Mouse (Mus musculus): ENCODE measurements at regions not wholly inside any gene's neighbourhood (a gene's known extent, or its start where the extent isn't known, plus 50 kb on each side); places are given as distances from the start of the nearest gene placed in this dataset.
A peak's percentile ranks its signal among the peaks of the same experiment; 100 is the strongest.

DNA sequence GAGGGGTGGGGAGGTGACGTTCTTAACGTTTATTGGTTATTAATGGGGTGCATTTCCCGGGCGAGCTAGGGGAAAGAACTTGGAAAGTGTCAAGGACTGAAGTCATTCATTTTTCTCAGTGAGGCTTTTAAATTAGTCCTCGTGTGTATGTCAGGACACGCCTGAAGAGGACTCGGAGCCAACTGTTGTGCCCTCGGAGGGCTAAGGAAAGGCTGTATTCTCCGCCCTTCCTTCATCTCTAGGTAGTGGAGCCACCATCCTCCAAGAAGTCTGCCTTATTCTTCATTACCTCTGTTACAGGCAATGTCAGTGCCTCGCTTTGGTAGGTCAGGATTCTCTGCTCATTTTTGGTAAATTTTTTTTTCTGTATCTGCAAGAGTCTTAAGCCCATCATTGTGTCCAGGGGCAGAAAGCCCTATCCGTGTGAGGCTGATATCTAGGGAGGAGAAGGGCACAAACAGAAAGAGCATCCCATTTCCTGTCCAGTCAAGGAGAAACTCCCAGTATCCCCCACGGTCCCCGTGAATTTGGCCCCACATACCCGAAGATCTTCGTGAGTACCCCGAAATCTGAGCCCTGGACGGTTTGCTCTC lies 84.2 kb upstream of the Calm2 start:
- no peak for DNase-seq (ENCODE audit: low spot score in 2 of 2)

DNA sequence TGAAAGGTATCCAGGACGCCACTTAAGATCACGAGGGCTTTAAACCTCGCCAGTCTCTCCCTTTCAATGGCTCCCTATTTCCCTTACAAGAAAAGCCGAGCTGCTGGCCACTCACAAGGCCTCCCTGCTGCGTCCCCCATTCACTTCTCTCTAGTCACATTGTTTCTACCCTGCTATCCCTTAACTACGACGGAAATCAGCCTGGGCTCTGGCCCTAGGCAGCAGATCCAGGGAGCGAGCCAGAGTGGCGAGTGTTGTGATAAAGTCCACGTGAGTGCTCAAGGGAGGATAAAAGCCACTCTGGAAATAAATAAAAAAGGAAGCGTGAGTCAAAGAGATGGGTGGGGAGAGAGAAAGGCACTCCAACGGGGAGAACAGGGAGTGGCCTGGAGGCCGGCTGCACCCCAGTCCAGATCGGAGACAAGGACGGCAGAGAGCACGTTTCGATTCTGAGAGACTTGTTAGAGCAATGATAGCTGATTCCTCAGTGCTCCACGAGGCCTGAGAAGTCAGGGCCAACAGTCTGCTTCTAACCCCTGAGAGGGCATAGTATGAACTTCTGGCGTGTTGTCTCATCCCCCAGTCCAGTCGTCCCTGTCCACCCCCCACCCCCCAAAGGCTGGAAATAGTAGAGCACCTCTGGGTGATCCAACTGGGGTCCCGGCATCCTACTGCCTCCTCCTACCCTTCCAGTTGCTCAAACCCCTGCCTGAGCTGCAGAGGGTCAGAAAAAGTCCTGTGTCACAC lies 84.8 kb upstream of the Calm2 start:
- no peak for DNase-seq (ENCODE audit: low spot score in 2 of 2)

GRCm38 (mm10) chr17:87532158-87532545 lies 85.4 kb upstream of the Calm2 start:
- DNase-seq (ENCODE audit: low spot score in 2 of 2) = no peak

DNA sequence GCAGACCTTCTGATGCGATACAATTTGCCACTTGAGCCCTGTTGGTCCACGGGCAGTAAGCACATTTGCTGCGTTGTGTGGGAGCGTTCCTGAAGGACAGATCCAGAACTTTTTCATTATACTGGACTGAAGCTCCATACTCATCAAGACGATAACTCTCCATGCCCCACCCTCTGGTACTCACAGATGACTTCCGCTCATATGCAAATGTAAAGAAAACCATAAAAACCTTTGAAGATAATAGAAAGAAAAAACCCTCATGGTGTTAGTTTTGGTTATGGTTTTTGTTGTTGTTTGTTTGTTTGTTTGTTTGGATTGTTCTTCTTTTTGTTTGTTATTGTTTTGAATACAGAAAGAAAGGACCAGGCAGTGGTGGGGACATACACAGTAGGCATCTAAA lies 86.0 kb upstream of the Calm2 start:
- DNase-seq (ENCODE audit: low spot score in 2 of 2) = no peak

- no peak for DNase-seq (ENCODE audit: low spot score in 2 of 2)
Observed at GRCm38 (mm10) chr17:87549568-87549967, 86.2 kb upstream of the Epcam start.

DNA sequence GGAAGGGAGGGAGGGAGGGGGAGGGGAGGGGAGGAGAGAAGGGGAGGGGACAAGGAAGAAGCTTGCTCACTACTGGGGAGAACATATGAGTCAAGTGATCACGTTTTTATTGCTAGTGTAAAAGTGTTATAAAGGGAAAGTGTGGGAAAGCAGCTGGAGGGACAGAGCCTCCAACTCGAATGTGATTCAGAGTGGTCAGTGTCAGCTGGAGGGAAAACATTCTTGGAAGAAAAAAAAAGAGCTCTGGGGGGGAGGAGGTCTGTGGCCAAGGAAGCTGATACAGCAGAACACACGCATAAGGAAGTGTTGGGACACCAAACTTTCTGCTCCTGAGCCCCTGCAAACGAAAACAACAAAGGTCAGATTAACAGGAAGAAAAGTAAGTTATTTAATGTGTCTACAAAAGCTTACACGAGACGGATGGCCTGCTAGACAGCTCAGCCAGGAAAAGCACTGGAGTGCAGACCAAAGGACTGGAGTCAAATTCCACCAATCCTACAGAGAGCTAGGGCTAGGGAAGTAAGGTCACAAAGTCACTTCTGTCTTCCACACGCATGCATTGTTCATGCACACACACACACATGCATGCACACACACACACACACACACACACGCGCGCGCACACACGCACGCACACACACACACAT lies 85.1 kb upstream of the Epcam start:
- DNase-seq (ENCODE audit: low spot score in 2 of 2) = no peak

DNA sequence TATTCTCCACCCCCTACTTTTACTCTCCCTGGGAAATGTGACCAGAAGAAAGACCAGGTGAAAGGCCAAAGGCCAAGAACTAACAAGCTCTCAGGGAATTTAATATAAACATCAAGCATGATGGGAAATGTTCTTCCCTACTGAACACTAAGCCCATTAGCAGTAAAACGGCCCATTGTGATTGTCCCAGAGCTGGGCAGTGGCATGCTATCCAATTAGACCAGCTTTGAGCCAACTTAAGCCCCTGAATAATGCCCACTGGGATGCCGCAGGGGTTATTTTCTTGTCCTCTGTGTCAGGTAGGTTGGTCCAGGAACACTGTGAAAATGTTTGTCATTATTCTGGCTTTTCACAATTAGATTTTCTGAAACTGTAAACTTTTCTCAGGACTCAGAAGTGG lies 81.2 kb upstream of the Epcam start:
- DNase-seq (ENCODE audit: low spot score in 2 of 2) = no peak

DNA sequence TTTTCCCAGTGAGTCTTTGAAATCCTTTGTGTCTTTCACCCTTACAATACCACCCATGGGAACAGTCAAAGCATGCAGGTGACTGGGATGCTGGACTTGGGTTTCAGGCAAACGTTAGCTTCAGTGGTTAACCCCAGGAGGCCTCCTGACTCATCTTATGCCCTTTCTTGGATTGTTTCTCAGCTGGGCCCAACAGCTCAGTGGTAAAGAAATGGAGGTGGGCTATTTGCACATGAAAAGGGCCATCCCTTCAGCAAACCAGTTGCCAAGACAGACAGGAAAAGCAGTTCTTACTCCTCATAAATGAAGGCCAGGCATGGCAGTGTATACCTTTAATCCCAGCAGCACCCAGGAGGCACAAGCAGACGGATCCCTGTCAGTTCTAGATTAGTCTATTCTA lies 77.4 kb upstream of the Epcam start:
- DNase-seq (ENCODE audit: low spot score in 2 of 2) = no peak

DNA sequence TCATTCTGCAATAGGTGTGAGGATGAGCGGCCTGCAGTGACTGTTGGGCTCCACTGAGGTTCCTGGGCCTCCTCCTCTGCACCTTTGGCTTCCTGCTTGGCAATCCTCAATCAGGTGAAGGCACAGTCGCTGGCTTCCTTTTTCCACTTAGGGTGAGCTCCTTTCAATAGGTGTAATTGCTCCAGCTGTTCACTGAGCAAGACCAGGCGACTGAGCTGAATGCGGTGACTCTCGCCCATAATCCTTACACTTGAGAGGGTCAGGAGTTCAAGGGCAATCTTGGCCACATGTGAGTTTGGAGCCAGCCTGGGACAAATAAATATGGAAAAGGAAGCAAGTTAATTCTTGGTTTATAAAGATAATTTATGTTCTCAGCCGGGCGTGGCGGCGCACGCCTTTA lies 76.1 kb upstream of the Epcam start:
- no peak for DNase-seq (ENCODE audit: low spot score in 2 of 2)

GRCm38 (mm10) chr17:87560923-87561322 lies 74.9 kb upstream of the Epcam start:
- no peak for DNase-seq (ENCODE audit: low spot score in 2 of 2)

DNA sequence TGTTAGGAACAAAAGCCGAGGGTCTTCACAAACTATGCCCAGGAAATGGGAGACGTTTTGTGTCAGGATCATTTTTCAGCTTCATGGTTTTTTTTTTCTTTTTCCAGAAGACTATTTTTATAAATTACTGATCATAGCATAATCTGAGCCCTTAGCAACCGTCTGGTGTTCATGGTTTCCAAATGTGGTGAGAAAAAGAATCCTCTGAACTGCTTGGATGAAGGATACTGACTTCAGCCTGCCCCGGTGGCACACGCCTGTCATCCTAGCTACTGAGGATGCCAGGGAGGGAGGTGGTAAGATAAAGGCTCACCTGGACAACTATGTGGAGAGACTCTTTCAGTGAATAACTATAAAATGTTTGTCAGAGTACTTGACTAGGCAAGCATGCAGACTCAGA lies 72.4 kb upstream of the Epcam start:
- DNase-seq (ENCODE audit: low spot score in 2 of 2) = peak in 1 of 2 experiments; percentile 51

- DNase-seq (ENCODE audit: low spot score in 2 of 2) = no peak
Observed at GRCm38 (mm10) chr17:87565631-87566030, 70.1 kb upstream of the Epcam start.

GRCm38 (mm10) chr17:87566296-87566695 lies 69.5 kb upstream of the Epcam start:
- no peak for DNase-seq (ENCODE audit: low spot score in 2 of 2)

- no peak for DNase-seq (ENCODE audit: low spot score in 2 of 2)
Observed at GRCm38 (mm10) chr17:87566996-87567395, 68.8 kb upstream of the Epcam start.

GRCm38 (mm10) chr17:87567475-87567874 lies 68.3 kb upstream of the Epcam start:
- no peak for DNase-seq (ENCODE audit: low spot score in 2 of 2)

GRCm38 (mm10) chr17:87569981-87570380 lies 65.8 kb upstream of the Epcam start:
- DNase-seq (ENCODE audit: low spot score in 2 of 2) = no peak

DNA sequence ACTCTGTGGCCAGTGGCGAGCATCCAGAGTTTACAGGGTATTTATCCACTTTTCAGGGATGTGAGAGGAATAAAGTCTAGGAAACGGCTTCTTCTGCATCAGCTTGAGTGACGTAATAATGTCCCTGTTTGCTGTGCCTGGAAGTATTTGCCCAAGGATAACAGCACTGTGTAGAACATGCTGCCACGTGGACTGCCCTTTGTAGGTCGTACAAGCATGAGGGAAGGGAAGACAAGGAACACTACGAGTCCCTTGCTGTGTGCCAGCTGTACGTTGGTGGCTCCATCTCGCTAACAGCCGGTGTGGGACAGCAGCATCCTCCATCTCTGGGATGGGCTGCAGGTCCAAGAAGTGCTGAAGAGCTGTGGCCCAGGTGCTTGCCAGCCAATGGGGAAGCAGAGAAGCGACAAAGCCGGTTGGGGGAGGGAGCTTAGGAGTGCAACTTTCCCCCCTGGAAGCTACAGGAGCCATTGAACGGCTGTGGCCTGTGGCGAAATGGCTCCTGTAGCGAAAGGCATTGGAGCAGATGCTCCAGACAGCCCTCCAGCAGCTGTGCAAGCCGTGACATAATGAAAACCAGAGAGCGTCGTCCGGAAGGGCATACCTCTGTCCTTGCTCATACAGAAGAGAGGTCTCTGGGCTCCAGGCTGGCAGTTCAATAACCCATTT lies 65.0 kb upstream of the Epcam start:
- DNase-seq (ENCODE audit: low spot score in 2 of 2) = peak in 1 of 2 experiments; percentile 28

DNA sequence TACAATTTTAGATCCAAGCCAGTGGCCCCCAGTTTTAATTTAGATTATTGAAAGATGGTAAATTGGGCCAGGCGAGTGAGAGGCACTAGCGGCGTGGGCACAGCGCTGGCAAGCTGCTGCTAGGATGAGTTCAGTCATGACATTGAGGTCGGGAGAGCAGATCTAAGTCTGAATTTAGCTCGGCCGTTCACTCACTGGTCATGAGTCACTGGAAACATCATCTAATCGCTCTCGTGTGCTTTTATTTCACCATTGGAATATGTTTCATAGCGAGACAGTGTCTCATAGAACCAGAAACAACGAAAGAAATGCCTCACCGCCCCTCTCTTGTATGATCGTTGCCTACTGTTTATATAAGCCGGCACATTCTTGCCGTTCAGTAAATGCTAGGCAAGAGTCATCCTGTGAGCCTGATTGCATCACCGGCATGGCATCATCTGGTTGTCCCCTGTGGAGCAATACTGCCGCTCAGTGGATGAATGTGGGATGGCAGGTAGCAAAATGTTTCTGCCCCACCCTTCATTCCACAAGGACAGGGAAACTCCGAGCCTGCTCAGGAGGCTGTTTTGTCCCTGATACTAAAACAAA lies 64.3 kb upstream of the Epcam start:
- peak; percentile 90 to 97 for DNase-seq (ENCODE audit: low spot score in 2 of 2)

DNA sequence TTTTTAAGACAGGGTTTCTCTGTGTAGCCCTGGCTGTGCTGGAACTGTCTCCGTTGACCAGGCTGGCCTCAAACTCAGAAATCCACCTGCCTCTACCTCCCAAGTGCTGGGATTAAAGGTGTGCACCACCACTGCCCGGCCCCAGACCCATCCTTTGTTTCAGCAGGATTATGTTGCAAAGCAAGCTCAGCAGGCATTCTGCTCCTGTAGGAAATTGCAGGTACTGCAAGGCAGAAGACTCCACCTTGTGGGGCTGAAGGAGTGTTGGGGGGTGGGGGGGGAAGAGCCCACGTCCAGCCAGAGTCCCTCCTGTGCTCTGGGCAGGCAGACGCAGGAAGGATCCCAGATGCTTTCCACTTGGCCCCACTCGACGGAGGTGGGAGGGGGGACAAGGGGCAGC lies 52.2 kb upstream of the Epcam start:
- no peak for DNase-seq (ENCODE audit: low spot score in 2 of 2)

DNA sequence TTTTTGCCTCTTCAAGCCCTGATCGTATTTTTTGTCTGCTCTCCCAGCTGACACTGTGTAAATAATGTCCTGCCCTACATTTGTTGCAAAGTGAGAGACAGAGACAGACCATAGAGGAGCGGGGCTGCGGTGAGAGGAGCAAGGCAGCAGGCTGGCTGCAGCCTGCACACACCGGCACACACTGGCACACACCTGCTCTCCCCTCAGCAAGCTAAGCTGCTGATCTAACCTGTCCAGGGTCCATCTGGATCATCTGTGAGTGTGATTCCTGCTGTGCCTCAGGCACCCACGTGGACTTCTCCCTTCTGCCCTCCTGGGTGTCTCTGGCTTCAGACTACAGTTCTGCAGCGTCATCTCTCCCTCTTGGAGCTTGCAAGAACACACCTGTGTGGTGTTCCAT lies 50.4 kb upstream of the Epcam start:
- no peak for DNase-seq (ENCODE audit: low spot score in 2 of 2)
